Mouse (Mus musculus) cerebellum, adult 2 months (tissue): ENCODE measurements around the gene Dph5. TPM values are rescaled to one million over a fixed set of nuclear protein-coding genes. Genes with fewer than 3 reads are reported as not detected.

Source experiments
- DNase-seq, 2 experiments: peaks; one replicate each; pipeline ENCODE4 v3.0.0; 2021
- H3K27ac ChIP-seq: fragments of 200-500 bp; 2 replicates; pipeline ENCODE4 v1.5.1; 2012; ENCODE audit warnings: low read length, control low read depth, inconsistent platforms; ENCODE audit not compliant: insufficient read depth
- H3K27me3 ChIP-seq: fragments of 200-500 bp; 2 replicates; pipeline ENCODE4 v1.6.1; 2012; ENCODE audit warnings: inconsistent platforms, mild to moderate bottlenecking, low read length, moderate library complexity; ENCODE audit not compliant: control insufficient read depth, insufficient read depth
- H3K4me1 ChIP-seq: fragments of 200-500 bp; 2 replicates; pipeline ENCODE4 v1.6.1; 2011; ENCODE audit warnings: low read length; ENCODE audit not compliant: control insufficient read depth, insufficient read depth
- H3K4me3 ChIP-seq: fragments of 200-500 bp; replicated peaks from 2 replicates; pipeline ENCODE3; 2011; ENCODE audit warnings: mild to moderate bottlenecking, low read depth, low read length, control low read depth; ENCODE audit not compliant: insufficient read depth
- CTCF ChIP-seq: fragments of 200-500 bp; IDR thresholded peaks from 2 replicates; pipeline ENCODE4 v1.5.1; 2011; ENCODE audit warnings: low read depth, mild to moderate bottlenecking, control low read depth, low read length, moderate library complexity, borderline replicate concordance; ENCODE audit not compliant: insufficient read depth
- POLR2A ChIP-seq: fragments of 200-500 bp; IDR thresholded peaks from 2 replicates; pipeline ENCODE4 v1.6.1; 2011; ENCODE audit warnings: low read length, control low read depth, borderline replicate concordance; ENCODE audit not compliant: insufficient read depth
- WGBS: fragments of 180-500 bp; shearing (Covaris S2); methylation state at CpG from one replicate; pipeline ENCODE4 v1.1.7; 2018; 5-methylcytosine and 5-hydroxymethylcytosine counted together
- polyA plus RNA-seq: library from polyadenylated mRNA; depleted of rRNA; stranded (reverse); fragments of >200 nt; gene quantifications from 2 replicates; pipeline ENCODE4 v1.2.3, GENCODE M21; 2012

The Dph5 gene
- polyA plus RNA-seq, 1 experiment: 11.4 TPM

GRCm38 (mm10) chr3:115933293-115934186 is 45.9 kb downstream of the Dph5 start:
- Histone ChIP-seq H3K4me1 (no peaks in the 10 kb centered on the region), H3K4me3 (no peak overlapping the region), H3K27ac (no peak overlapping the region), H3K27me3 (no peaks in the 10 kb centered on the region)
- TF ChIP-seq CTCF (no peak), POLR2A (no peak)
- WGBS: 88% methylated on average over 18 of the region's 18 CpGs
- DNase-seq: no peak

- DNase-seq: peak; percentile 17 to 38
- H3K4me3 ChIP-seq: no peak overlapping the region
- H3K27ac ChIP-seq: no peak overlapping the region
- H3K27me3 ChIP-seq: no peaks in the 10 kb centered on the region
- H3K4me1 ChIP-seq: no peaks in the 10 kb centered on the region
- TF ChIP-seq POLR2A (no peak), CTCF (peak; percentile 62)
- 56% methylated on average over 4 of the region's 4 CpGs for WGBS
Measured at GRCm38 (mm10) chr3:115936734-115937599, 49.3 kb downstream of the Dph5 start.

DNA sequence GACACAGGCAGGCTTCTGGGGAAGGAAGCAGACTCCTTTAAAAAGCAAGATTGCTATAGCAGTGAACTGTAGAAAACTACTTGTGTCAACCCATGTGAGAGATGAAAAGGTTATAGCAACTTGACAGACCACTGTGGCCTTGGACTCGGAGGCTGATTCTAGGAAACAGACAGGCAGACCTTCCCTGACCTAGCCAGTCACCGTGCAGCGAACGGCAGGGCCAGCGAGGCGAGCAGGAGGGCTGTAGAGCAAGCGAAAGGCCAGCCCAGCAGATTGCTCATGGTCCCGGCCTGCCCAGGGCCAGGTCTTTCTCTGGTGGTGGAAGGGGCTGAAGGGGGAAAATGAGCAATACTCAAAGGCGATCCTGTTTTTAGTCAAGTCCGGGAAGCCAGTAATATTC is 50.2 kb downstream of the Dph5 start:
- TF ChIP-seq POLR2A: no peak
- TF ChIP-seq CTCF: no peak
- 86% methylated on average over 10 of the region's 10 CpGs for WGBS
- no peak overlapping the region for H3K27ac ChIP-seq
- H3K4me1 ChIP-seq: no peaks in the 10 kb centered on the region
- no peaks in the 10 kb centered on the region for H3K27me3 ChIP-seq
- no peak for DNase-seq
- H3K4me3 ChIP-seq: no peak overlapping the region

DNA sequence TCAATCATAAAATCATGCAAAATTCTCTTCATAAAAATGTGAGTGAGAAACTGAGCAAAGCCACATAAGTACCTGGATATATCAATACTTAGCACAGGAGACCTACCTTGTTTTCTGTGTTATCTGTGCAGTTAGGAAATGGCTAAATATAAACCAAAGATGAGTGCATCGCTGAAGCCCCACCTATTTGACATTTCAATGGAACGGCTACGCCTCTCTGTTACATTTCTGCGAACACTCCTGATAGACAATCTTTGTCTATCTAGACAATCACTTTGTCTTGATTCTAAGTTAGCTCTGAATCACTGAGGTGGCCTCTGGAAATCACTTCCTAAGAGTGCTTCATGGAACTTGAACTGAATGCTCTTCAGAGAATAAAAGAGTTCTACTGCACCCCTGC is 52.9 kb downstream of the Dph5 start:
- TF ChIP-seq CTCF (no peak), POLR2A (no peak)
- H3K4me3 ChIP-seq: no peak overlapping the region
- DNase-seq: no peak
- WGBS: 95% methylated on average over 4 of the region's 4 CpGs
- H3K27me3 ChIP-seq: no peaks in the 10 kb centered on the region
- H3K27ac ChIP-seq: no peak overlapping the region
- no peaks in the 10 kb centered on the region for H3K4me1 ChIP-seq

DNA sequence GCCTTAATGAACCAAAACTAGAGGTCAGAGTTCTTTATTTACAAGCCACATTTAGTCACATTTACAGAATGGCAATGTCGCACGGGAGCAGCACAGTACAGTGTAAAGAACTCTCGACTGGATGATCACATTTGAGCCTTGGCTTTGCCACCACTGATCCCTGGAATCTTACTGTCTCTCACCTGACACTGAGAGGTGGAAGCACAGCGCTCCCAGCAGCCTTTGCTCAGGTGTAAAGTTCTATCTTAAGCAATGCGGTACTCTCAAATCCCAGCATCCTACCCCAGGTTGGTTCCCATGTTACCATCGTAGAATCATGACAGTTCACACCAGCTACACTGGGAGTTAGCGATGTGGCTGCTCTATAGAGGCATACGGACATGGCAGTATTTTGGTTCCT is 53.8 kb downstream of the Dph5 start:
- Histone ChIP-seq H3K4me3 (no peak overlapping the region), H3K27me3 (no peaks in the 10 kb centered on the region), H3K4me1 (no peaks in the 10 kb centered on the region), H3K27ac (no peak overlapping the region)
- 91% methylated on average over 8 of the region's 8 CpGs for WGBS
- no peak for TF ChIP-seq POLR2A
- TF ChIP-seq CTCF: no peak
- DNase-seq: no peak

- TF ChIP-seq CTCF (no peak), POLR2A (no peak)
- no peaks in the 10 kb centered on the region for H3K4me1 ChIP-seq
- 91% methylated on average over 6 of the region's 6 CpGs for whole genome bisulfite sequencing
- H3K27ac ChIP-seq: no peak overlapping the region
- no peak overlapping the region for H3K4me3 ChIP-seq
- no peaks in the 10 kb centered on the region for H3K27me3 ChIP-seq
- no peak for DNase-seq
Measured at GRCm38 (mm10) chr3:115944376-115944775, 56.7 kb downstream of the Dph5 start.

- no peaks in the 10 kb centered on the region for H3K4me1 ChIP-seq
- no peak overlapping the region for H3K4me3 ChIP-seq
- TF ChIP-seq POLR2A (no peak), CTCF (no peak)
- no peaks in the 10 kb centered on the region for H3K27me3 ChIP-seq
- H3K27ac ChIP-seq: no peak overlapping the region
- WGBS: 95% methylated on average over 8 of the region's 8 CpGs
- DNase-seq: no peak
Measured at GRCm38 (mm10) chr3:115946272-115946671, 58.6 kb downstream of the Dph5 start.
